Mouse (Mus musculus): ENCODE data around the gene Nadk2. TPM values are rescaled to one million over a fixed set of nuclear protein-coding genes. Genes with fewer than 3 reads are reported as not detected.

Nadk2 gene
- total RNA-seq, 2 experiments from 2014 or later: 48.8 to 50.5 TPM

DNA sequence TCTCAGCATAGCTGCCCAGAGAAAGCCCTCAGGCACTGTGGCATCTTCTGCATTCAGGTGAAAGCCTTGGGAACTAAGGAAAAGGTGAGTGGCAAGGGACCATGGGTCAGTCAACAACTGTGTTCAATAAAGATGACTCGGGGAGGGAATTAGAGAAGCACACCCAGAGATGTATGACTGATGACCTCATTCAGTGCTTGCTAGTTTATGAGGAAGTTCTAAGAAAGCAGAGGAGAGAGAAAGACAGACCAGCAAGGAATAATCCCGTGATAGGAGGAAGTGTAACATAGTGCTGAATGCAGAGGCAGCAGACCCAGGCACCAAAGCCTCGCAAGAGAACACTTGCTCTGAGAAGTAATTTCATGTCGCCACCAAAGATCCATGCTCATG lies 60.4 kb downstream of the Nadk2 start:
- DNase-seq: no peak

DNA sequence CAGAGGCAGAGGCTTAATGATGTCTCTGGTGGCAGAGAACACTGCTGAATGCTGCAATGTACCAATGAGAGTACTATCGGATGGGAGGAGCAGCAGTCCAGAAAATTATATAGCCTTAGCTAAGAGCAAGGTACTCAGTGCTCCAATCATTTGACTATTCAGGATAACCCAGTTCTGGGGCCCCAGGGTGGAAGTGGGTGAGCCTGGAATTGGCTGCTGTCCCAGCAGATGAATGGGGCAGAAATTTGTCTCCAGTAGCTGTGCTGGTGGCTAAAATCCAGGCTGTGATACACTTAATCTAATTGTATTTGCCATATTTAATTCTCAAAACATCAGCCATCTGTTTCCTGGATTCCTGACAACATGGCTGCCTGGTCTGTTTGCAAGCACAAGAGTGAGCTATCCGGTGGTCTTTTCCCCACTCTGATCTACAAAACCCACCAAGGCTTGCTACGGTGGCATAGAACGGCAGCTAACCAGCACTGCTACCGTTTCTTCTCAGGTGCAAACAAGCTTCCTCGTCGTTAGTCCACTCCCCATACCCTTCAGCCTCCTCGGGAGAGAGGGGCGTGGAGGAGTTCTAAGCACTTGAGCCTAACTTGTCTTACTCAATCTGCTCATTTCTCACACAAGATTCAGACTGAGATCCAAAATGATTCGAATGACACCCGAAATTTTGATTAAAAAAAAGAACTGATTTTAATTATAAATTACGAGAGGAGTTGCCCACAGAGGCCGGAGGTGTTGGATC lies 61.8 kb downstream of the Nadk2 start:
- DNase-seq: peak; percentile 26

DNA sequence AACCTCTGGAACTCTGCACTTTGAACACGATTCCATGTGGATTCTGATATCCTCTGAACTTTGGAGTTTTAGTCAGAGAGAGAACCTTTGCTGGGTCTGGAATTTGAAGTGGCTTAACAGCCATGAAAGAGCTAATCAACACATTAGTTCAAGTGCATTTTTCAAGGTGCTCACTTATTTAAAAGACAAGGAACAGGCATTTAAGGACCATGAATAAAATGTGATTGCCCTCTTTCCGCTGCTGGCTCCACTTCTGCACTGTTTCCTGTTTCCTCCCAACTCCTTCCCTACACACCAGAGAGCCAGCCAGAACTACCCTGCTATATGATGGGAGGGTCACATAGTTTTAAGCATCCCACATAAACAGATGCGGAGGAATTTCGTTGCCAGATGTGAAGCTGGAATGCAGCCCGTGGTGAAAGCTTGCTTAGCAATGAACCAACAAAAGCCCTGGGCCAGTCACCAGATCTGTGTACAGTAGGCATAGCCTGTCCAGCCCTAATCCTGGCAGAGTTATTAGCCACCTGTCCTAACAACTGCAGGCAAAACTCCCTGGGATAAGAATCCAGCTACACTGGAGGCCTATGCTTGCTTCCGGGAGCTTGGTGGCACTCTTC lies 63.9 kb downstream of the Nadk2 start:
- peak; percentile 60 for DNase-seq

DNA sequence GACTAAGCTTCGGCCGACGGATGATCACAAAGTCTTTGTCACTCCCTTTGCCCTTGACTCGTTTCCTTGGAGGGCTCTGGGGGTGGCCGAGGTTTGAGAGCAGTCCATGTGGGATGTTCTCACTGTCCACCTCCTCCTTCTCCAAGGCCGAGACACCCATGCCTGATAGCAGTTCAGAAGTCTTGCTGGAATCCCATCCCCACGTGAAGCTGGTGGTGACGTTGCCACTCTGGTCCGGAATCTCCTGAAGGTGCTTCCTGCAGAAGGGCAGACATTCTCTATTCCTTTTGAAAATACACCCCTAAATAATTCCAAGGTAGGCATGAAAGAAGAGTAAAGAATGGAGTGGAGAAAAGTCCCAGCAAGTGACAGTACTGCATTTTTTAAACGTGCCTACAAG lies 68.4 kb downstream of the Nadk2 start:
- DNase-seq: peak; percentile 15

DNA sequence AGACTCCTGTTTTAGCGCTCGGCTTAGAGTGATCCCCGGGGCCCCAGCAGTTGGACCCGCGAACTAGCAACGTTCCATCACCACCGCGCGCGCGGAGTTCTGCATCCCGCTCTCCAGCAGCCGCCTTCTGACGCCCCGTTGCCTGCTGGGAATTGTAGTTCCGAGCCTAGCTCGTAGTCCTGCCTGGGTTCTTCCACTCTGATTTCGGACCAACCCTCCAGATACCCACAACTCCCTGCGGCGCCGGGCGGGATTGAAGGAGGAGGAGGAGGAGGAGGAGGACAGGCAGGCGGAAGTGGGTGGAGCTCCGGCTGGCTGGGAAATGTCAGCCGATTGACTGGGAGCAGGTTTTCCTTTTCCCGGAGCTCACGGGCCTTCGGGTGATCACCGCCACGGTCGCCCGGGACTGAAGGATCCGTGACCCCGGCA lies 69.2 kb downstream of the Nadk2 start, which contains the start of gene Lmbrd2:
TSS of gene Lmbrd2 (plus strand) at position 299 of the 429 bp plus-strand sequence.
- DNase-seq: peak; percentile 96

DNA sequence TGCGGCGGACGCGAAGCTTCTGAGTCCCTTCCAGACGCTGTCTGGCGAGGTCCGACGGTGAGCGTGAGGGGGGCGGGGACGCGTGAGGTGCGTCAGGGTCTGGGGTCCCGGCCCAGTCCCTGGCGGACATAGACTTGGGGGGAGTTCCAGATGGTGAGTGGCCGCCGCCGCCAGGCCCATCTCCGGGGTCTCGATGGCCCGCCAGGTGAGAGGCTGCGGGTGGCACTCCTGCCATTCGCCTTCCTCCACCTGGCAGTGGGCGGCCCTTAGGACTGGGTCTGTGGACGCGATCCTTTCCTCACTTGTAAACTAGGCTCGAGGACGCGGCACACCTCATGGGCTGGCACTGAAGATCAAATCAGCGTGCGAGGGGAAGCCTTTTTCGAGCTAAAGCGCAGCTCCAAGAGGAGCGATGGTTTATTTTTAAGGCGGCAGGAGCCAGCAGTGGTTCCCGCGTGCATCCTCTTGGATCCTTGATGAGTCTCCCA lies 69.7 kb downstream of the Nadk2 start:
- DNase-seq: no peak

DNA sequence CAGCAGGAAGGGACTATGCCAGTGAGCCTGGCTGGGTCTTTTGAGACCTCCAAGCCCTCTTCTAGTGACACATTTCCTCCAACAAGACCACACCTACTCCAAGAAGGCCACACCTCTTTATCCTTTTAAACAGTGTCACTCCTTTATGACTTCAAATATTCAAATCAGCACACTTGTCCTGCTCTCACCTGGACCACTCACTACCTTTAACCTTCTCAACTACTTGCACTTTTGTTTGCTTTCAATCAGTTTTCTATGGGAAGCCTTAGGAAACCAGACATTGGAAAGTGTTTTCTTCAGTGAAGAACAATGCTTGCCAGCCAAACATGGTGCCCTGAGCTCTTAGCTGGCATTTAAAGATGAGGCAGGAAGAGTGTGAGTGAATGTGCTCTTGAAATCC lies 84.3 kb downstream of the Nadk2 start, which contains the start of gene Skp2:
TSS of gene Skp2 (minus strand) at position 101 of the 400 bp plus-strand sequence.
- DNase-seq: no peak

Other genes starting within 250 kb of the Nadk2 start
- not detected for gene Ranbp3l, start 103.3 kb upstream of the Nadk2 start, total RNA-seq (2021)
- 10 to 100 TPM; 17.4 to 18.0 TPM for gene Lmbrd2, start 69.3 kb downstream of the Nadk2 start, total RNA-seq (2021)
- gene Skp2, start 84.2 kb downstream of the Nadk2 start, total RNA-seq (2021): 1 to 10 TPM; 9.3 to 9.9 TPM
- gene Ugt3a1, start 205.6 kb downstream of the Nadk2 start, total RNA-seq (2021): not detected